Mouse (Mus musculus) liver, embryonic 13.5 days (tissue): Measurements from ENCODE around the gene Ttll2. TPM values are rescaled to one million over a fixed set of nuclear protein-coding genes. Genes with fewer than 3 reads are reported as not detected.
A peak's percentile ranks its signal among the peaks of the same experiment; 100 is the strongest.
"Not testable (repeated sequence)": the region's sequence is repeated elsewhere in the genome, so short reads cannot be mapped to it uniquely, and the experiment has no call there.

Experiments used
- ATAC-seq: fragments of 200-750 bp; cut with Nextera tagmentation; 2 replicates; pipeline ENCODE4 v1.8.0; 2017; ENCODE audit warnings: low read depth, mild to moderate bottlenecking, moderate number of reproducible peaks, moderate library complexity
- DNase-seq: peaks from one replicate; pipeline ENCODE4 v3.0.0; 2022
- H3K27ac ChIP-seq: fragments of 300-500 bp; sonication (generic); 2 replicates; pipeline ENCODE4 v1.5.1; 2015; ENCODE audit warnings: moderate library complexity, mild to moderate bottlenecking, inconsistent platforms
- H3K27me3 ChIP-seq: fragments of 300-500 bp; sonication (generic); 2 replicates; pipeline ENCODE4 v1.6.1; 2015; ENCODE audit warnings: mild to moderate bottlenecking, inconsistent platforms
- H3K36me3 ChIP-seq: fragments of 300-500 bp; sonication (generic); 2 replicates; pipeline ENCODE4 v1.6.1; 2015; ENCODE audit warnings: mild to moderate bottlenecking, inconsistent platforms
- H3K4me1 ChIP-seq: fragments of 300-500 bp; sonication (generic); replicated peaks from 2 replicates; pipeline ENCODE4 v1.6.1; 2015; ENCODE audit warnings: inconsistent platforms
- H3K4me2 ChIP-seq: fragments of 300-500 bp; sonication (generic); 2 replicates; pipeline ENCODE4 v1.6.1; 2015; ENCODE audit warnings: inconsistent platforms, mild to moderate bottlenecking, moderate library complexity
- H3K4me3 ChIP-seq: fragments of 300-500 bp; sonication (generic); replicated peaks from 2 replicates; pipeline ENCODE4 v1.5.1; 2015; ENCODE audit warnings: mild to moderate bottlenecking, inconsistent platforms
- H3K9ac ChIP-seq: fragments of 300-500 bp; sonication (generic); 2 replicates; pipeline ENCODE4 v1.6.1; 2015; ENCODE audit warnings: mild to moderate bottlenecking, inconsistent platforms
- H3K9me3 ChIP-seq: fragments of 300-500 bp; sonication (generic); replicated peaks from 2 replicates; pipeline ENCODE4 v1.6.1; 2016; ENCODE audit warnings: inconsistent platforms
- WGBS: fragments of 180-500 bp; shearing (Covaris S2); methylation state at CpG from one replicate; pipeline ENCODE4 v1.1.7; 2015; ENCODE audit not compliant: insufficient replicate concordance; 5-methylcytosine and 5-hydroxymethylcytosine counted together
- polyA plus RNA-seq: library from polyadenylated mRNA; unstranded; fragments of >200 nt; fragmentation: Nextera tagmentation; extraction: Ambion mirVana; gene quantifications from 2 replicates; pipeline ENCODE4 v1.2.1, GENCODE M21; 2015

The Ttll2 gene
- polyA plus RNA-seq, 1 experiment from 2014 or later: not detected

DNA sequence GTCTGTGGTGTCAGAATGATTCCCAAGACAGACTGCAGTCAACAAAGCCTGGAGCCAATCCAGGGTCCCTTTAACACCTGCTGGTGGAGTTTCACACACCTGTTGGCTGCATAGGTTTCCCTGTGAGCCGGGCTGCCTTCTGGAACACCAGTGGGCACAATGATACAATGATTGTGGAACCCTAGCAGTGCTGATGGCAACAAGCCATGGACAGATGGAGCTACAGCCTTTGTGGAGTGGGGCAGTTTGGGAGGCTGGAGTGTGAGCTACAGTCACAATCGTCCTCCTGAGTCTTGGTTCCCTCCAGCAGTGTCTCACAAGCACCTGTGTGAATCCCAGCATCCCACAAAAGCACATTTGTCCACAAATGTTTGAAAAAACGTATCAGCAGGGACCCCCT lies 3.7 kb downstream of the Ttll2 start:
- WGBS: 39% methylated on average over 2 of the region's 3 CpGs
- not testable (repeated sequence) for H3K9ac ChIP-seq, H3K9me3 ChIP-seq, H3K4me2 ChIP-seq, H3K27ac ChIP-seq, H3K27me3 ChIP-seq, DNase-seq, H3K4me3 ChIP-seq, ATAC-seq, H3K4me1 ChIP-seq, H3K36me3 ChIP-seq

- not testable (repeated sequence) for H3K9me3 ChIP-seq, H3K4me3 ChIP-seq, ATAC-seq, H3K4me1 ChIP-seq, DNase-seq, H3K9ac ChIP-seq, H3K36me3 ChIP-seq, H3K27me3 ChIP-seq, H3K4me2 ChIP-seq, H3K27ac ChIP-seq
- 58% methylated on average over 9 of the region's 9 CpGs for WGBS
Measured at GRCm38 (mm10) chr17:7337381-7337780, 15.1 kb downstream of the Ttll2 start.

DNA sequence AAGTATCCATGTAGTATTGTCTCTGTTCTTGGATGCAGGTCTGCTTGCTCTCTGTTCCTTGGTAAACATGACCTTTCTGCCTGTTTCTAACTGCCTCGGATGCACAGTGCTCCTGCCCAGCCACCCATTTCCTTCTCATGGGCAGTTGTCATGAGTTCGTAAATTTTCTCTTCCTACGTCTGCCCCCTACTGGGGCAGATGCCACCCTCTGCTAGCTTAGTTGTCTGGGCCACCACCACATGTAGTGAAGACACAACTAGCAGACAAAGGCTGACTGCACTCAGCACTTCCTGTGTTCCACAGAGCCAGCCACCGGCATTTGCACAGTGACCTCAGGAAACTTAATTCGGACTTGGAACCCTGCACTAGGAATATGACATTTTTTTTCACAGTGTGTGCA lies 19.8 kb downstream of the Ttll2 start:
- 33% methylated on average over 3 of the region's 5 CpGs for WGBS
- not testable (repeated sequence) for H3K27ac ChIP-seq, H3K4me3 ChIP-seq, H3K4me1 ChIP-seq, DNase-seq, H3K9ac ChIP-seq, H3K9me3 ChIP-seq, H3K27me3 ChIP-seq, ATAC-seq, H3K36me3 ChIP-seq, H3K4me2 ChIP-seq

DNA sequence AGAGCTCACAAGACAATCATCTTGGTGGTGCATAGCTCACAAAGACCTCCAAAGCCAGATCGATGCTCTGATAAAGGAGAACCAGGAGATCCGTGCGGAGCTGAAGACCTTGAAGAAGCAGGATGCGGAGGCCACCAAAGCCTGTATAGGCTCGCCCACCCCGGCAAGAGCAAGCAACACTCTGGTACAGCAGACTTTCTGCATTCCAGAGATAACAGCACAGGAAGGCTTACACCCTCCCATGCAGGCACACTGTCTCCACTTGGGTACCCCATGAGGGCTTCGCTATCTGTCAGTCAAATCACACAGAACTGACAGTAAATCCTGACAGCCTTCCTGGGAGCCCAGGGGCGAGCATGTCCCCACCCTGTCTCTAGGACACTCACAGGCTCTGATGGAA lies 26.1 kb downstream of the Ttll2 start:
- H3K4me3 ChIP-seq, H3K4me1 ChIP-seq, H3K27me3 ChIP-seq, DNase-seq, H3K27ac ChIP-seq, H3K9ac ChIP-seq, H3K9me3 ChIP-seq, H3K4me2 ChIP-seq, H3K36me3 ChIP-seq, ATAC-seq: not testable (repeated sequence)
- WGBS: 17% methylated on average over 4 of the region's 8 CpGs

- DNase-seq, H3K9ac ChIP-seq, H3K9me3 ChIP-seq, ATAC-seq, H3K4me1 ChIP-seq, H3K4me3 ChIP-seq, H3K4me2 ChIP-seq, H3K27me3 ChIP-seq, H3K27ac ChIP-seq, H3K36me3 ChIP-seq: not testable (repeated sequence)
- 69% methylated on average over 5 of the region's 5 CpGs for WGBS
Measured at GRCm38 (mm10) chr17:7324346-7324745, 28.1 kb downstream of the Ttll2 start, which contains the start of gene Tcp10a. Gene Tcp10a (plus strand): TSS chr17:7324646.

GRCm38 (mm10) chr17:7319789-7320188 lies 32.7 kb downstream of the Ttll2 start:
- WGBS: 65% methylated on average over 6 of the region's 6 CpGs
- ATAC-seq, H3K4me2 ChIP-seq: not testable (repeated sequence)

GRCm38 (mm10) chr17:7315693-7316382 lies 36.7 kb downstream of the Ttll2 start:
- H3K36me3 ChIP-seq, H3K27ac ChIP-seq, H3K4me2 ChIP-seq, H3K9me3 ChIP-seq, H3K4me1 ChIP-seq, DNase-seq, ATAC-seq, H3K27me3 ChIP-seq, H3K9ac ChIP-seq, H3K4me3 ChIP-seq: not testable (repeated sequence)
- WGBS: 44% methylated on average over 7 of the region's 8 CpGs

More at GRCm38 (mm10) chr17:7319789-7320188, 32.7 kb downstream of the Ttll2 start:
- not testable (repeated sequence) for H3K4me3 ChIP-seq, H3K9me3 ChIP-seq, H3K27me3 ChIP-seq, DNase-seq, H3K36me3 ChIP-seq, H3K4me1 ChIP-seq, H3K27ac ChIP-seq, H3K9ac ChIP-seq

GRCm38 (mm10) chr17:7306278-7307196 lies 46.0 kb downstream of the Ttll2 start:
- H3K4me2 ChIP-seq, H3K9ac ChIP-seq, H3K36me3 ChIP-seq, H3K27ac ChIP-seq, H3K9me3 ChIP-seq, H3K27me3 ChIP-seq, H3K4me1 ChIP-seq, DNase-seq, H3K4me3 ChIP-seq: not testable (repeated sequence)
- 51% methylated on average over 8 of the region's 8 CpGs for WGBS
- 0 out of 2 replicates have a peak, but pooled peaks have one; percentile 41 for ATAC-seq

Other genes with a start within 250 kb of the Ttll2 start
- 1.6 and 1.7 TPM in 2 replicates for gene Rps6ka2, start 182.6 kb downstream of the Ttll2 start, polyA plus RNA-seq
- not detected in 2 replicates for gene Tcp10a, start 28.1 kb downstream of the Ttll2 start, polyA plus RNA-seq
- gene Gm49630, start 19.3 kb upstream of the Ttll2 start, polyA plus RNA-seq: not detected in 2 replicates
- 0.21 and 0.28 TPM in 2 replicates for gene Unc93a2, start 32.8 kb upstream of the Ttll2 start, polyA plus RNA-seq